Mouse (Mus musculus): Measurements from ENCODE around the gene Camk2b.
"Not testable (repeated sequence)": the region's sequence is repeated elsewhere in the genome, so short reads cannot be mapped to it uniquely, and the experiment has no call there.

The Camk2b gene

GRCm38 (mm10) chr11:6066176-6066575 lies at the start of gene Camk2b:
Gene Camk2b (minus strand): TSS chr11:6066362.
- CTCF ChIA-PET, result no interaction called here

- CTCF ChIA-PET, result no interaction called here
Measured at GRCm38 (mm10) chr11:6111734-6112484, 45.7 kb upstream of the Camk2b start.

GRCm38 (mm10) chr11:6109990-6110389 lies 43.8 kb upstream of the Camk2b start:
- CTCF ChIA-PET, result no interaction called here

GRCm38 (mm10) chr11:6108296-6108695 lies 42.1 kb upstream of the Camk2b start:
- CTCF ChIA-PET, result no interaction called here

- CTCF ChIA-PET, result no interaction called here
Measured at GRCm38 (mm10) chr11:6107722-6108121, 41.6 kb upstream of the Camk2b start.

GRCm38 (mm10) chr11:6104734-6105133 lies 38.6 kb upstream of the Camk2b start:
- CTCF ChIA-PET, result no interaction called here

GRCm38 (mm10) chr11:6096637-6097036 lies 30.5 kb upstream of the Camk2b start:
- CTCF ChIA-PET, result not testable (repeated sequence)

GRCm38 (mm10) chr11:6086991-6087390 lies 20.8 kb upstream of the Camk2b start:
- CTCF ChIA-PET, result no interaction called here

GRCm38 (mm10) chr11:6078737-6079136 lies 12.6 kb upstream of the Camk2b start:
- CTCF ChIA-PET, result no interaction called here

- CTCF ChIA-PET, result no interaction called here
Measured at GRCm38 (mm10) chr11:6075618-6076066, 9.5 kb upstream of the Camk2b start.

- CTCF ChIA-PET, result no interaction called here
Measured at GRCm38 (mm10) chr11:6068181-6068957, 2.2 kb upstream of the Camk2b start.

GRCm38 (mm10) chr11:6067160-6067559 lies 998 bp upstream of the Camk2b start:
- CTCF ChIA-PET, result no interaction called here

- CTCF ChIA-PET, result no interaction called here
Measured at GRCm38 (mm10) chr11:6065551-6066121, 526 bp downstream of the Camk2b start.

- CTCF ChIA-PET, result no interaction called here
Measured at GRCm38 (mm10) chr11:6065046-6065521, 1.1 kb downstream of the Camk2b start.

- CTCF ChIA-PET, result no interaction called here
Measured at GRCm38 (mm10) chr11:6064215-6065045, 1.7 kb downstream of the Camk2b start.

- CTCF ChIA-PET, result interaction anchor here (1.1 kb wide), 1 partner anchor 135 kb away, joined by 3 read pairs; no protein-coding TSS in a partner anchor
Measured at GRCm38 (mm10) chr11:6063501-6064214, 2.5 kb downstream of the Camk2b start.

GRCm38 (mm10) chr11:6063065-6063464 lies 3.1 kb downstream of the Camk2b start:
- CTCF ChIA-PET, result interaction anchor here (1.1 kb wide), 1 partner anchor 136 kb away, joined by 3 read pairs; no protein-coding TSS in a partner anchor

GRCm38 (mm10) chr11:6062329-6062728 lies 3.8 kb downstream of the Camk2b start:
- CTCF ChIA-PET, result no interaction called here

GRCm38 (mm10) chr11:6061891-6062290 lies 4.3 kb downstream of the Camk2b start:
- CTCF ChIA-PET, result no interaction called here

GRCm38 (mm10) chr11:6059162-6059561 lies 7.0 kb downstream of the Camk2b start:
- CTCF ChIA-PET, result no interaction called here

- CTCF ChIA-PET, result no interaction called here
Measured at GRCm38 (mm10) chr11:6053386-6053785, 12.8 kb downstream of the Camk2b start.
